Comparison of ENCODE assay signal across 9 mouse cellular contexts in genomic region chr3:93556599-93556998, GRCm38 (mm10). TPM values are rescaled to one million over a fixed set of nuclear protein-coding genes. Genes with fewer than 3 reads are reported as not detected.
DNase-seq lines count a peak whose midpoint lies in the region; ATAC-seq and TF ChIP-seq lines count a peak whose summit lies in the region.
"Had no signal": no experiment of that assay in that cellular context is flagged by ENCODE, and none has a peak within 500 bp of the region (broad histone marks: within the 10 kb centered on the region; RNA-seq: fewer than 3 reads in every experiment).

No protein-coding gene starts in this region.

- peaks cover 22% of the 10 kb centered on the region for H3K4me1 ChIP-seq in forebrain, embryonic 10.5 days
- H3K4me1 ChIP-seq in forebrain, embryonic 14.5 days (ENCODE audit: control insufficient read depth, insufficient read depth, low read length) = no peaks in the 10 kb centered on the region
- peaks cover 17% of the 10 kb centered on the region for H3K4me1 ChIP-seq in midbrain, embryonic 10.5 days
- no peaks in the 10 kb centered on the region for H3K4me1 ChIP-seq in midbrain, embryonic 11.5 days (ENCODE audit: control insufficient read depth, insufficient read depth, low read length)
- peaks cover 33% of the 10 kb centered on the region for H3K4me1 ChIP-seq in limb, embryonic 14.5 days (ENCODE audit: control insufficient read depth, insufficient read depth, low read length)
- peaks cover 5% of the 10 kb centered on the region; the same call in 1 of the 2 replicates for H3K4me1 ChIP-seq in stomach, postnatal 0 days (replicated peaks; ENCODE audit: control insufficient read depth, insufficient read depth)

- no peak overlapping the region for H3K4me2 ChIP-seq in forebrain, embryonic 14.5 days (ENCODE audit: low read length)
- no peak overlapping the region for H3K4me2 ChIP-seq in midbrain, embryonic 11.5 days
- peak overlapping the region; percentile 74 for H3K4me2 ChIP-seq in limb, embryonic 14.5 days (replicated peaks; ENCODE audit: low read depth, low read length, severe bottlenecking)
- H3K4me2 ChIP-seq in stomach, postnatal 0 days (replicated peaks; ENCODE audit: low read depth) = peak overlapping the region; percentile 76

- H3K4me3 ChIP-seq in forebrain, embryonic 10.5 days = 0 out of 2 replicates have a peak overlapping the region, but pooled peaks have one; percentile 67
- no peak overlapping the region for H3K4me3 ChIP-seq in forebrain, embryonic 14.5 days (ENCODE audit: low read depth, low read length)
- H3K4me3 ChIP-seq in midbrain, embryonic 10.5 days = peak overlapping the region; percentile 66; the same call in 1 of the 2 replicates
- H3K4me3 ChIP-seq in midbrain, embryonic 11.5 days (ENCODE audit: low read depth, low read length) = no peak overlapping the region
- peak overlapping the region; percentile 66 for H3K4me3 ChIP-seq in limb, embryonic 14.5 days (replicated peaks; ENCODE audit: low read length)
- H3K4me3 ChIP-seq in stomach, postnatal 0 days (ENCODE audit: low read depth, low read length) = peak overlapping the region; percentile 67

- no peak for ATAC-seq in forebrain, embryonic 14.5 days
- ATAC-seq in midbrain, embryonic 11.5 days (ENCODE audit: low FRiP score) = no peak
- no peak for ATAC-seq in limb, embryonic 14.5 days (ENCODE audit: low FRiP score, low read depth)
- ATAC-seq in stomach, postnatal 0 days (ENCODE audit: low FRiP score, low TSS enrichment) = no peak
- ATAC-seq in frontal cortex, adult (ENCODE audit: low TSS enrichment) = no peak

- no peak overlapping the region for H3K27ac ChIP-seq in forebrain, embryonic 10.5 days
- H3K27ac ChIP-seq in forebrain, embryonic 14.5 days (ENCODE audit: low read depth, low read length) = no peak overlapping the region
- H3K27ac ChIP-seq in midbrain, embryonic 10.5 days (replicated peaks) = no peak overlapping the region
- H3K27ac ChIP-seq in midbrain, embryonic 11.5 days (ENCODE audit: low read depth, low read length) = no peak overlapping the region
- H3K27ac ChIP-seq in limb, embryonic 14.5 days (replicated peaks; ENCODE audit: low read depth, low read length) = peak overlapping the region; percentile 89; the same call in 1 of the 2 replicates
- H3K27ac ChIP-seq in stomach, postnatal 0 days (replicated peaks) = peak overlapping the region; percentile 95

- no peak for TF ChIP-seq CTCF in stomach, postnatal 0 days (IDR thresholded peaks at IDR 0.05; ENCODE audit: low read depth)

- WGBS in forebrain, embryonic 10.5 days = 86% methylated on average over 1 of the region's 1 CpGs
- 79% methylated on average over 1 of the region's 1 CpGs for WGBS in forebrain, embryonic 14.5 days
- 100% methylated on average over 1 of the region's 1 CpGs for WGBS in midbrain, embryonic 10.5 days
- WGBS in midbrain, embryonic 11.5 days = 83% methylated on average over 1 of the region's 1 CpGs
- WGBS in limb, embryonic 14.5 days = 50% methylated on average over 1 of the region's 1 CpGs
- WGBS in stomach, postnatal 0 days = 22% methylated on average over 1 of the region's 1 CpGs

- no peak for TF ChIP-seq EP300 in stomach, postnatal 0 days (optimal IDR thresholded peaks at IDR 0.05)

- peaks cover 27% of the 10 kb centered on the region for H3K27me3 ChIP-seq in forebrain, embryonic 10.5 days (ENCODE audit: poor library complexity, severe bottlenecking)
- no peaks in the 10 kb centered on the region for H3K27me3 ChIP-seq in forebrain, embryonic 14.5 days (replicated peaks; ENCODE audit: control insufficient read depth, insufficient read depth, low read length)
- peaks cover 25% of the 10 kb centered on the region for H3K27me3 ChIP-seq in midbrain, embryonic 10.5 days (ENCODE audit: low read depth, poor library complexity, severe bottlenecking)
- H3K27me3 ChIP-seq in midbrain, embryonic 11.5 days (ENCODE audit: control insufficient read depth, insufficient read depth, low read length) = 0 out of 2 replicates have a peak, but pooled peaks cover 2% of the 10 kb centered on the region
- H3K27me3 ChIP-seq in limb, embryonic 14.5 days (ENCODE audit: control insufficient read depth, insufficient read depth, low read length) = no peaks in the 10 kb centered on the region
- no peaks in the 10 kb centered on the region for H3K27me3 ChIP-seq in stomach, postnatal 0 days (ENCODE audit: control insufficient read depth, insufficient read depth, low read length)

- H3K9me3 ChIP-seq in forebrain, embryonic 10.5 days = no peaks in the 10 kb centered on the region
- no peaks in the 10 kb centered on the region for H3K9me3 ChIP-seq in forebrain, embryonic 14.5 days (replicated peaks; ENCODE audit: control insufficient read depth, low read length)
- no peaks in the 10 kb centered on the region for H3K9me3 ChIP-seq in midbrain, embryonic 10.5 days (replicated peaks)
- no peaks in the 10 kb centered on the region for H3K9me3 ChIP-seq in midbrain, embryonic 11.5 days (ENCODE audit: control insufficient read depth, low read length)
- H3K9me3 ChIP-seq in limb, embryonic 14.5 days (ENCODE audit: control insufficient read depth, low read length) = no peaks in the 10 kb centered on the region
- H3K9me3 ChIP-seq in stomach, postnatal 0 days (ENCODE audit: control insufficient read depth, low read length) = no peaks in the 10 kb centered on the region

- no peak overlapping the region for H3K9ac ChIP-seq in forebrain, embryonic 14.5 days (ENCODE audit: low read length)
- no peak overlapping the region for H3K9ac ChIP-seq in midbrain, embryonic 11.5 days (ENCODE audit: low read length)
- 0 out of 2 replicates have a peak overlapping the region, but pooled peaks have one; percentile 86 for H3K9ac ChIP-seq in limb, embryonic 14.5 days (ENCODE audit: low read depth, low read length, severe bottlenecking)
- H3K9ac ChIP-seq in stomach, postnatal 0 days (ENCODE audit: low read length) = peak overlapping the region; percentile 88

- no peaks in the 10 kb centered on the region for H3K36me3 ChIP-seq in forebrain, embryonic 10.5 days (replicated peaks)
- no peaks in the 10 kb centered on the region for H3K36me3 ChIP-seq in forebrain, embryonic 14.5 days (ENCODE audit: control insufficient read depth, insufficient read depth, low read length)
- H3K36me3 ChIP-seq in midbrain, embryonic 10.5 days = 0 out of 2 replicates have a peak, but pooled peaks cover 3% of the 10 kb centered on the region
- no peaks in the 10 kb centered on the region for H3K36me3 ChIP-seq in midbrain, embryonic 11.5 days (ENCODE audit: control insufficient read depth, insufficient read depth, low read length)
- peaks cover 14% of the 10 kb centered on the region for H3K36me3 ChIP-seq in limb, embryonic 14.5 days (ENCODE audit: control insufficient read depth, insufficient read depth, low read length)
- peaks cover 4% of the 10 kb centered on the region for H3K36me3 ChIP-seq in stomach, postnatal 0 days (ENCODE audit: control insufficient read depth, insufficient read depth, low read length)

- no peak for DNase-seq in forebrain, embryonic 10.5 days (ENCODE audit: extremely low spot score, low spot score)
- DNase-seq in forebrain, embryonic 14.5 days (ENCODE audit: low spot score) = no peak
- no peak for DNase-seq in midbrain, embryonic 10.5 days (ENCODE audit: low spot score)
- DNase-seq in midbrain, embryonic 11.5 days (ENCODE audit: low spot score, missing footprints) = no peak
- DNase-seq in limb, embryonic 14.5 days (ENCODE audit: low spot score) = no peak
- no peak for DNase-seq in stomach, postnatal 0 days (ENCODE audit: low spot score)
- no peak for DNase-seq in thymus, adult 18-20 months
- DNase-seq: cerebellum, adult 8-10 months had no signal

- no peak for TF ChIP-seq POLR2A in limb, embryonic 14.5 days (IDR thresholded peaks at IDR 0.05; ENCODE audit: borderline replicate concordance, extremely low read depth, insufficient read depth, insufficient read length)

RNA-seq across cellular contexts. Expression of gene S100a10, which starts 1.7 kb away (rescaled TPM):
- 93.1 and 94.7 TPM in 2 replicates for polyA plus RNA-seq in forebrain, embryonic 10.5 days (2016; fragmentation: Nextera tagmentation; extraction: Ambion mirVana)
- polyA plus RNA-seq in forebrain, embryonic 14.5 days (2014; fragmentation: Nextera tagmentation; extraction: Ambion mirVana) = 121 and 131 TPM in 2 replicates
- polyA plus RNA-seq in midbrain, embryonic 10.5 days (2016; fragmentation: Nextera tagmentation; extraction: Ambion mirVana) = 153 and 169 TPM in 2 replicates
- polyA plus RNA-seq in midbrain, embryonic 11.5 days (2014; fragmentation: Nextera tagmentation; extraction: Ambion mirVana) = 181 and 187 TPM in 2 replicates
- polyA plus RNA-seq in limb, embryonic 14.5 days (2012; rRNA removed) = 208 and 328 TPM in 2 replicates
- 625 and 691 TPM in 2 replicates for polyA plus RNA-seq in limb, embryonic 14.5 days (2014; fragmentation: Nextera tagmentation; extraction: Ambion mirVana)
- polyA plus RNA-seq in stomach, postnatal 0 days (2015; fragmentation: Nextera tagmentation; extraction: Ambion mirVana) = 314 and 375 TPM in 2 replicates

RNA-seq across cellular contexts. Expression of gene S100a11, which starts 36.3 kb away (rescaled TPM):
- 211 and 229 TPM in 2 replicates for polyA plus RNA-seq in forebrain, embryonic 10.5 days (2016; fragmentation: Nextera tagmentation; extraction: Ambion mirVana)
- 140 and 148 TPM in 2 replicates for polyA plus RNA-seq in forebrain, embryonic 14.5 days (2014; fragmentation: Nextera tagmentation; extraction: Ambion mirVana)
- 245 and 305 TPM in 2 replicates for polyA plus RNA-seq in midbrain, embryonic 10.5 days (2016; fragmentation: Nextera tagmentation; extraction: Ambion mirVana)
- polyA plus RNA-seq in midbrain, embryonic 11.5 days (2014; fragmentation: Nextera tagmentation; extraction: Ambion mirVana) = 351 and 358 TPM in 2 replicates
- polyA plus RNA-seq in limb, embryonic 14.5 days (2012; rRNA removed) = 477 and 638 TPM in 2 replicates
- 1,786 and 1,916 TPM in 2 replicates for polyA plus RNA-seq in limb, embryonic 14.5 days (2014; fragmentation: Nextera tagmentation; extraction: Ambion mirVana)
- 1,952 and 2,093 TPM in 2 replicates for polyA plus RNA-seq in stomach, postnatal 0 days (2015; fragmentation: Nextera tagmentation; extraction: Ambion mirVana)

Comparison
In these comparisons a context has a peak if more than half of its experiments do, and no peak if none do; other contexts are left out.
1. H3K4me3 ChIP-seq: peak in forebrain, embryonic 10.5 days (single experiment), midbrain, embryonic 10.5 days (single experiment), limb, embryonic 14.5 days (single experiment) and stomach, postnatal 0 days (single experiment); none in forebrain, embryonic 14.5 days (single experiment) and midbrain, embryonic 11.5 days (single experiment).
2. H3K27ac ChIP-seq: peak in limb, embryonic 14.5 days (single experiment) and stomach, postnatal 0 days (single experiment); none in forebrain, embryonic 10.5 days (single experiment), forebrain, embryonic 14.5 days (single experiment), midbrain, embryonic 10.5 days (single experiment) and midbrain, embryonic 11.5 days (single experiment).
3. H3K4me2 ChIP-seq: peak in limb, embryonic 14.5 days (single experiment) and stomach, postnatal 0 days (single experiment); none in forebrain, embryonic 14.5 days (single experiment) and midbrain, embryonic 11.5 days (single experiment).
4. H3K9ac ChIP-seq: peak in limb, embryonic 14.5 days (single experiment) and stomach, postnatal 0 days (single experiment); none in forebrain, embryonic 14.5 days (single experiment) and midbrain, embryonic 11.5 days (single experiment).